Mouse (Mus musculus) kidney, postnatal 0 days (tissue): Measurements from ENCODE around the gene Zscan10. TPM values are rescaled to one million over a fixed set of nuclear protein-coding genes. Genes with fewer than 3 reads are reported as not detected.
"Not testable (repeated sequence)": the region's sequence is repeated elsewhere in the genome, so short reads cannot be mapped to it uniquely, and the experiment has no call there.

Experiments used
- ATAC-seq: fragments of 200-750 bp; cut with Nextera tagmentation; replicated peaks from 2 replicates; pipeline ENCODE4 v1.8.0; 2017; ENCODE audit warnings: low read depth, moderate number of reproducible peaks, moderate TSS enrichment, moderate library complexity; ENCODE audit not compliant: low FRiP score
- DNase-seq: peaks from one replicate; pipeline ENCODE4 v3.0.0-alpha.2; 2016; ENCODE audit warnings: low spot score
- H3K27ac ChIP-seq: fragments of 300-500 bp; sonication (generic); 2 replicates; pipeline ENCODE4 v1.5.1; 2014; ENCODE audit warnings: mild to moderate bottlenecking
- H3K27me3 ChIP-seq: fragments of 300-500 bp; sonication (generic); 2 replicates; pipeline ENCODE4 v1.6.1; 2014; ENCODE audit warnings: low read length, mixed read lengths; ENCODE audit not compliant: insufficient read depth
- H3K36me3 ChIP-seq: fragments of 300-500 bp; sonication (generic); 2 replicates; pipeline ENCODE4 v1.6.1; 2014; ENCODE audit warnings: low read length, mixed read lengths; ENCODE audit not compliant: insufficient read depth
- H3K4me1 ChIP-seq: fragments of 300-500 bp; sonication (generic); replicated peaks from 2 replicates; pipeline ENCODE4 v1.6.1; 2014; ENCODE audit warnings: antibody characterized with exemption, low read length, mixed read lengths; ENCODE audit not compliant: insufficient read depth
- H3K4me2 ChIP-seq: fragments of 300-500 bp; sonication (generic); 2 replicates; pipeline ENCODE4 v1.6.1; 2014; ENCODE audit warnings: mild to moderate bottlenecking, low read length, moderate library complexity, mixed read lengths
- H3K4me3 ChIP-seq: fragments of 300-500 bp; sonication (generic); replicated peaks from 2 replicates; pipeline ENCODE4 v1.5.1; 2014; ENCODE audit warnings: low read depth, low read length
- H3K9ac ChIP-seq: fragments of 300-500 bp; sonication (generic); 2 replicates; pipeline ENCODE4 v1.6.1; 2014; ENCODE audit warnings: low read depth, low read length
- H3K9me3 ChIP-seq: fragments of 300-500 bp; sonication (generic); replicated peaks from 2 replicates; pipeline ENCODE4 v1.6.1; 2016; ENCODE audit warnings: low read length, inconsistent platforms, mixed read lengths
- CTCF ChIP-seq: IDR thresholded peaks from 2 replicates; pipeline ENCODE4 v1.5.1; 2016; ENCODE audit warnings: antibody characterized with exemption, low read depth, mild to moderate bottlenecking, moderate library complexity
- WGBS: fragments of 180-500 bp; shearing (Covaris S2); extraction: QIAGEN DNeasy Blood & Tissue Kit; methylation state at CpG from one replicate; pipeline ENCODE4 v1.1.7; 2014; 5-methylcytosine and 5-hydroxymethylcytosine counted together
- polyA plus RNA-seq: library from polyadenylated mRNA; unstranded; fragments of >200 nt; fragmentation: Nextera tagmentation; extraction: Ambion mirVana; gene quantifications from 2 replicates; pipeline ENCODE4 v1.2.1, GENCODE M21; 2015

Gene Zscan10
- polyA plus RNA-seq, 1 experiment from 2014 or later, result not detected

GRCm38 (mm10) chr17:23584786-23585185 lies 15.9 kb upstream of the Zscan10 start:
- H3K27me3 ChIP-seq, result no peaks in the 10 kb centered on the region
- TF ChIP-seq CTCF, result no peak
- H3K36me3 ChIP-seq, result peaks cover 14% of the 10 kb centered on the region; the same call in 1 of the 2 replicates
- peaks cover 12% of the 10 kb centered on the region; the same call in 1 of the 2 replicates for H3K4me1 ChIP-seq
- H3K4me3 ChIP-seq, result 0 out of 2 replicates have a peak overlapping the region, but pooled peaks have one; percentile 79
- no peak overlapping the region for H3K27ac ChIP-seq
- peak overlapping the region; percentile 86 for H3K4me2 ChIP-seq
- no peak for DNase-seq
- 70% methylated on average over 8 of the region's 8 CpGs for WGBS
- H3K9me3 ChIP-seq, result no peaks in the 10 kb centered on the region
- no peak for ATAC-seq
- no peak overlapping the region for H3K9ac ChIP-seq

GRCm38 (mm10) chr17:23585721-23586491 lies 14.8 kb upstream of the Zscan10 start:
- Histone ChIP-seq H3K27ac (peak overlapping the region; percentile 42), H3K9ac (peak overlapping the region; percentile 70), H3K4me1 (peaks cover 12% of the 10 kb centered on the region; the same call in 1 of the 2 replicates), H3K4me2 (peak overlapping the region; percentile 86), H3K27me3 (no peaks in the 10 kb centered on the region), H3K36me3 (0 out of 2 replicates have a peak, but pooled peaks cover 5% of the 10 kb centered on the region), H3K9me3 (no peaks in the 10 kb centered on the region), H3K4me3 (peak overlapping the region; percentile 79)
- peak; percentile 92 for ATAC-seq
- WGBS, result 1% methylated on average over 22 of the region's 22 CpGs
- DNase-seq, result peak; percentile 92
- TF ChIP-seq CTCF, result no peak

- WGBS, result 62% methylated on average over 2 of the region's 2 CpGs
Observed at GRCm38 (mm10) chr17:23587253-23587652, 13.4 kb upstream of the Zscan10 start.

GRCm38 (mm10) chr17:23592208-23592925 lies 8.3 kb upstream of the Zscan10 start:
- ATAC-seq, result peak; percentile 100
- no peaks in the 10 kb centered on the region for H3K4me1 ChIP-seq
- no peaks in the 10 kb centered on the region for H3K27me3 ChIP-seq
- H3K27ac ChIP-seq, result 0 out of 2 replicates have a peak overlapping the region, but pooled peaks have one; percentile 47
- no peaks in the 10 kb centered on the region for H3K36me3 ChIP-seq
- no peaks in the 10 kb centered on the region for H3K9me3 ChIP-seq
- H3K4me2 ChIP-seq, result peak overlapping the region; percentile 60
- no peak; the same call in 1 of the 2 replicates for TF ChIP-seq CTCF
- peak overlapping the region; percentile 43; the same call in 1 of the 2 replicates for H3K9ac ChIP-seq
- peak overlapping the region; percentile 33 for H3K4me3 ChIP-seq
- WGBS, result 7% methylated on average over 34 of the region's 34 CpGs
- DNase-seq, result peak; percentile 99

More at GRCm38 (mm10) chr17:23587253-23587652, 13.4 kb upstream of the Zscan10 start:
- H3K9ac ChIP-seq, result no peak overlapping the region
- no peaks in the 10 kb centered on the region for H3K36me3 ChIP-seq
- DNase-seq, result no peak
- ATAC-seq, result no peak
- H3K9me3 ChIP-seq, result no peaks in the 10 kb centered on the region
- no peak for TF ChIP-seq CTCF
- no peaks in the 10 kb centered on the region for H3K27me3 ChIP-seq
- H3K4me2 ChIP-seq, result no peak overlapping the region
- H3K4me3 ChIP-seq, result no peak overlapping the region
- H3K4me1 ChIP-seq, result peaks cover 12% of the 10 kb centered on the region; the same call in 1 of the 2 replicates
- no peak overlapping the region for H3K27ac ChIP-seq

- Histone ChIP-seq H3K4me1 (no peaks in the 10 kb centered on the region), H3K9me3 (no peaks in the 10 kb centered on the region), H3K36me3 (no peaks in the 10 kb centered on the region), H3K27me3 (no peaks in the 10 kb centered on the region), H3K4me3 (peak overlapping the region; percentile 33), H3K9ac (peak overlapping the region; percentile 43; the same call in 1 of the 2 replicates), H3K27ac (0 out of 2 replicates have a peak overlapping the region, but pooled peaks have one; percentile 47), H3K4me2 (peak overlapping the region; percentile 60)
- ATAC-seq, result peak; percentile 51; the same call in 1 of the 2 replicates
- no peak for DNase-seq
- no peak for TF ChIP-seq CTCF
- WGBS, result 13% methylated on average over 13 of the region's 13 CpGs
Observed at GRCm38 (mm10) chr17:23592926-23593300, 7.7 kb upstream of the Zscan10 start.

- H3K9ac ChIP-seq, DNase-seq, H3K27me3 ChIP-seq, H3K4me2 ChIP-seq, H3K4me1 ChIP-seq, H3K9me3 ChIP-seq, ATAC-seq, H3K36me3 ChIP-seq, H3K27ac ChIP-seq, H3K4me3 ChIP-seq: not testable (repeated sequence)
- 87% methylated on average over 4 of the region's 4 CpGs for WGBS
Observed at GRCm38 (mm10) chr17:23595139-23595538, 5.5 kb upstream of the Zscan10 start.
